ENCODE assay signal across 10 mouse cellular contexts in genomic region chr11:68589055-68589809, GRCm38 (mm10). TPM values are rescaled to one million over a fixed set of nuclear protein-coding genes. Genes with fewer than 3 reads are reported as not detected.
DNase-seq lines count a peak whose midpoint lies in the region; ATAC-seq and TF ChIP-seq lines count a peak whose summit lies in the region.
"Had no signal": no experiment of that assay in that cellular context is flagged by ENCODE, and none has a peak within 500 bp of the region (broad histone marks: within the 10 kb centered on the region; RNA-seq: fewer than 3 reads in every experiment).

No protein-coding gene starts in this region.

- no peak overlapping the region for H3K27ac ChIP-seq in liver, adult 2 months (replicated peaks; ENCODE audit: insufficient read depth, low read depth, low read length)
- no peak overlapping the region for H3K27ac ChIP-seq in liver, embryonic 11.5 days (ENCODE audit: low read depth, low read length)
- no peak overlapping the region for H3K27ac ChIP-seq in intestine, embryonic 16.5 days (ENCODE audit: low read length)
- no peak overlapping the region for H3K27ac ChIP-seq in olfactory bulb, adult 2 months (ENCODE audit: insufficient read depth, low read depth, low read length)
- H3K27ac ChIP-seq: embryonic facial prominence, embryonic 13.5 days had no signal

- no peaks in the 10 kb centered on the region for H3K36me3 ChIP-seq in liver, adult 2 months (ENCODE audit: control insufficient read depth, insufficient read depth, low read length)
- no peaks in the 10 kb centered on the region for H3K36me3 ChIP-seq in liver, embryonic 11.5 days (ENCODE audit: control insufficient read depth, insufficient read depth, low read length)
- no peaks in the 10 kb centered on the region for H3K36me3 ChIP-seq in intestine, embryonic 16.5 days (ENCODE audit: control insufficient read depth, insufficient read depth, low read length)
- H3K36me3 ChIP-seq: embryonic facial prominence, embryonic 13.5 days had no signal

- H3K27me3 ChIP-seq in liver, adult 2 months (ENCODE audit: control insufficient read depth, insufficient read depth, low read length): no peaks in the 10 kb centered on the region
- H3K27me3 ChIP-seq in liver, embryonic 11.5 days (replicated peaks; ENCODE audit: control insufficient read depth, insufficient read depth, low read length): no peaks in the 10 kb centered on the region
- no peaks in the 10 kb centered on the region for H3K27me3 ChIP-seq in intestine, embryonic 16.5 days (replicated peaks; ENCODE audit: control insufficient read depth, insufficient read depth, low read length)
- H3K27me3 ChIP-seq: embryonic facial prominence, embryonic 13.5 days had no signal

- H3K4me2 ChIP-seq in liver, embryonic 11.5 days: no peak overlapping the region
- H3K4me2 ChIP-seq in intestine, embryonic 16.5 days (ENCODE audit: low read depth, low read length): no peak overlapping the region
- H3K4me2 ChIP-seq: embryonic facial prominence, embryonic 13.5 days had no signal

- WGBS in liver, adult 2 months: 66% methylated on average over 8 of the region's 8 CpGs
- WGBS in liver, embryonic 11.5 days: 62% methylated on average over 8 of the region's 8 CpGs
- WGBS in intestine, embryonic 16.5 days: 66% methylated on average over 8 of the region's 8 CpGs
- WGBS in olfactory bulb, adult 2 months: 69% methylated on average over 8 of the region's 8 CpGs

- H3K4me3 ChIP-seq in liver, adult 2 months (ENCODE audit: insufficient read depth, low read depth, low read length): no peak overlapping the region
- H3K4me3 ChIP-seq in liver, embryonic 11.5 days (ENCODE audit: low read depth, low read length): no peak overlapping the region
- no peak overlapping the region for H3K4me3 ChIP-seq in intestine, embryonic 16.5 days (ENCODE audit: low read length)
- H3K4me3 ChIP-seq in olfactory bulb, adult 2 months (ENCODE audit: insufficient read depth, low read depth, low read length): no peak overlapping the region
- H3K4me3 ChIP-seq: embryonic facial prominence, embryonic 13.5 days had no signal

- TF ChIP-seq POLR2A in liver, adult 2 months (IDR thresholded peaks at IDR 0.05; ENCODE audit: extremely low read depth, insufficient read depth, low read length): no peak
- no peak for TF ChIP-seq POLR2A in olfactory bulb, adult 2 months (IDR thresholded peaks at IDR 0.05; ENCODE audit: insufficient read depth, low read depth, low read length)

- H3K4me1 ChIP-seq in liver, adult 2 months (ENCODE audit: control insufficient read depth, insufficient read depth, low read length): no peaks in the 10 kb centered on the region
- H3K4me1 ChIP-seq in liver, embryonic 11.5 days (replicated peaks; ENCODE audit: control insufficient read depth, insufficient read depth, low read length): no peaks in the 10 kb centered on the region
- peaks cover 5% of the 10 kb centered on the region for H3K4me1 ChIP-seq in intestine, embryonic 16.5 days (ENCODE audit: control insufficient read depth, insufficient read depth, low read length)
- no peaks in the 10 kb centered on the region for H3K4me1 ChIP-seq in olfactory bulb, adult 2 months (ENCODE audit: control insufficient read depth, insufficient read depth, low read length)

- no peak for ATAC-seq in liver, embryonic 11.5 days (replicated peaks; ENCODE audit: low FRiP score)
- ATAC-seq in frontal cortex, adult (ENCODE audit: low TSS enrichment): peak; percentile 95
- ATAC-seq in intestine, embryonic 16.5 days: peak; percentile 74; the same call in 1 of the 2 replicates

- peak; percentile 52 for DNase-seq in liver, adult 2 months (ENCODE audit: extremely low read depth, low read depth, low spot score)
- DNase-seq in liver, embryonic 11.5 days (ENCODE audit: low spot score): no peak
- DNase-seq in c-Kit-positive CD71-negative TER-119-negative erythroid progenitor cells, embryonic 14.5 days (ENCODE audit: low read depth): peak; percentile 48
- DNase-seq in left cerebral cortex, postnatal 10 days (ENCODE audit: extremely low spot score in 1 of 2, low spot score in 2 of 2): peak; percentile 50 to 86
- peak; percentile 19 to 20 for DNase-seq in thymus, adult 18-20 months

- H3K9ac ChIP-seq in liver, adult 2 months (ENCODE audit: low read depth, low read length): no peak overlapping the region
- H3K9ac ChIP-seq in liver, embryonic 11.5 days (ENCODE audit: low read depth, low read length): no peak overlapping the region
- H3K9ac ChIP-seq in intestine, embryonic 16.5 days (ENCODE audit: low read depth, low read length): no peak overlapping the region
- H3K9ac ChIP-seq: embryonic facial prominence, embryonic 13.5 days had no signal

- intact Hi-C loops in left cerebral cortex, postnatal 10 days (cut with DNase I): loop anchor here (5.0 kb wide), 1 partner anchor 103 kb away; the partner anchor contains the start of gene Myh10

- peak; percentile 90 for TF ChIP-seq CTCF in liver, adult 2 months (IDR thresholded peaks at IDR 0.05; ENCODE audit: low read depth, low read length)
- TF ChIP-seq CTCF in olfactory bulb, adult 2 months (IDR thresholded peaks at IDR 0.05; ENCODE audit: insufficient read depth, low read depth, low read length): peak; percentile 52; the same call in 1 of the 2 replicates

- no peaks in the 10 kb centered on the region for H3K9me3 ChIP-seq in liver, embryonic 11.5 days (ENCODE audit: control insufficient read depth, low read length)
- no peaks in the 10 kb centered on the region for H3K9me3 ChIP-seq in intestine, embryonic 16.5 days (ENCODE audit: control insufficient read depth, low read length)
- H3K9me3 ChIP-seq: embryonic facial prominence, embryonic 13.5 days had no signal

- no peaks in the 10 kb centered on the region for H3K79me2 ChIP-seq in liver, adult 2 months (ENCODE audit: control insufficient read depth, insufficient read depth, low read length)

RNA-seq across cellular contexts. Expression of gene Ccdc42, which starts 2.4 kb away (rescaled TPM):
- total RNA-seq in liver, adult 2 months (2014; rRNA removed): not detected in 2 replicates
- not detected in 2 replicates for polyA plus RNA-seq in liver, adult 2 months (2012; rRNA removed)
- 0.26 and 0.56 TPM in 2 replicates for polyA plus RNA-seq in liver, embryonic 11.5 days (2014; fragmentation: Nextera tagmentation; extraction: Ambion mirVana)
- polyA plus RNA-seq in intestine, embryonic 16.5 days (2015; fragmentation: Nextera tagmentation; extraction: Ambion mirVana): 0.38 TPM in 1 of 2 replicates, not detected in the other
- under 1 TPM; 0.51 to 0.65 TPM for total RNA-seq in left cerebral cortex, postnatal 10 days (2021)
- not detected in 2 replicates for polyA plus RNA-seq in olfactory bulb, adult 2 months (2012; ENCODE audit: insufficient read depth, insufficient read length, low replicate concordance, missing spikeins)
- polyA plus RNA-seq: embryonic facial prominence, embryonic 13.5 days; neural tube, embryonic 14.5 days had no signal

RNA-seq across cellular contexts. Expression of gene Mfsd6l, which starts 33.2 kb away (rescaled TPM):
- total RNA-seq in liver, adult 2 months (2014; rRNA removed): not detected in 2 replicates
- polyA plus RNA-seq in liver, adult 2 months (2012; rRNA removed): 0.06 and 0.07 TPM in 2 replicates
- not detected in 2 replicates for polyA plus RNA-seq in liver, embryonic 11.5 days (2014; fragmentation: Nextera tagmentation; extraction: Ambion mirVana)
- 4.5 and 6.8 TPM in 2 replicates for polyA plus RNA-seq in intestine, embryonic 16.5 days (2015; fragmentation: Nextera tagmentation; extraction: Ambion mirVana)
- total RNA-seq in left cerebral cortex, postnatal 10 days (2021): not detected
- not detected in 2 replicates for polyA plus RNA-seq in olfactory bulb, adult 2 months (2012; ENCODE audit: insufficient read depth, insufficient read length, low replicate concordance, missing spikeins)
- polyA plus RNA-seq: neural tube, embryonic 14.5 days had no signal
